Mouse (Mus musculus) frontal cortex, postnatal 14 days (tissue): ENCODE data around the gene Ube2g1.
"Not testable (repeated sequence)": the region's sequence is repeated elsewhere in the genome, so short reads cannot be mapped to it uniquely, and the experiment has no call there.

Experiments used
- DNase-seq, 2 experiments: peaks; one replicate each; pipeline ENCODE4 v3.0.0; 2022; ENCODE audit warnings: low spot score in 2 of 2

Ube2g1 gene

DNA sequence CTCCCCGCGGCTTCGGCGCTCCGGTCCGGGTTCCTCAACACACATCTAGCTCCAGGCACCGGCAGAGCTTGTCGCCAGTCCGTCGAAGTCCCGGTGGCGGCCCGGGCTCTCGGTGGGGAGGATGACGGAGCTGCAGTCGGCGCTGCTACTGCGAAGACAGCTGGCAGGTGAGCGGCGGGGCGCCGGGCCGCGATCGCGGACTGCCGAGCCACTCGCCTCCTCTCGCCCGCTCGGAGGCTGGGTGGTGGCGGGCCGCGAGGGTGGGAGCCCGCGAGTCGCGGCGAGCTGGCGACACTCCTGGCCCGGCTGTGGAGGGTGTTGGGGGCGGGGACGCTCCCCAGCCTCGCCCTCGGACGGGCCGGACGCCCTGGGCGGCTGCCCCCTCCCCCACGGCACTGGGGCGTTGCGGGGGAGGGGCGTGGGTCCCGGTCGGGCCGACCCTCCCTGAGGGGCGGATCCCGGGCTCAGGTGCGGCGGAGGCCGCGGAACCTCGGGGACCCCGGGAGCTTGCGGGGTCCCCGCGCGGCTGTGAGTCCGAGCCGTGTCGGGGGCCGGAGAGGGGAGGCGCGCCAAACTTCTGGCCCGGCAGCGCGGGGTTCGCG lies 487 bp downstream of the Ube2g1 start:
- DNase-seq: peak in 1 of 2 experiments; percentile 53

DNA sequence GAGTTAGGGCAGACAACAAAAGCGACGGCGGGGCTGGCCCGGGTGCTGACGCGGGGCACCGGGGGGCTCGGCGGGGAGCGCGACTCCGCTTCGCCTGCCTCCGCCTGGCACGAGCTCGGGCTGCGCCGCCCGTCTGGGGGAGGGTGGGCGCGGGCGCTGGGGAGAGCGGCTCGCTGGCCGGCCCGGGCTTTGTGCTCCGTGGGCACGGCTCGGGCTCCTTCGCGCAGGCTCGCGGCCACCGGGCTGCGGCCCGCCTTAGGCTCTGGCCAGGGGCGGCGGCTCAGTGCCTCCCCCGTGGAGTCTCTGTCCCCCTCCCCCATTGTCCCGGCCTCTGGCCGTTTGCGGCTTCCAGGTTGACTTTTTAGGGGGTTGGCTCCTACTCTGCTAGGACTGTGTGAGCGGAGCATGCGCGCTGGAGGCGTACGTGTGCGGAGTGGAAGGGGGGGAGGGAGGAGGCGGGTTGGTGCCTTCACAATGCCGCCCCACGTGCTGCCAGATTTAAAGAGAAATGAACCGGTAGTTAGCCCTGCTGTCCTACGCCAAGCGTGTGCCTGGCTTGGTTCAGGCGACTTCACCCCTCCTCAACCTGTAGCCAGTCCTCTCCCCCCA lies 1.1 kb downstream of the Ube2g1 start:
- DNase-seq: peak; percentile 79 to 84

DNA sequence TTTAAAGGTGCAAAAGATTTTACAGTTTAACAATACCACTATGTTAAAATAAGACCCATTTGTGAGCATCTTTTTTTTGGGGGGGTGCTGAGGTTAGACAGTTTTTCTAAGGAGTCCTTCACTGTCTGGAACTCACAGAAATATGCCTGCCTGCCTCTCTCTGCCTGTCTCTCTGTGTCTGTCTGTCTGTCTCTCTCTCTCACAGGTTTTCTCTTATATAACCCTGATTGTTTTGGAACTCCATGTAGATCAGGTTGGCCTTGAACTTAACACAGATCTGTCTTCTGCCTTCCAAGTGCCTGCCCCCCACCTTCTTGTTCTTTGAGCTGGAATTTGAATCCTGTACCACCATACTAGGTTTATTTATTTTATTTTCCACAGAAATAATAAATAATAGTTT lies 2.2 kb downstream of the Ube2g1 start:
- no peak for DNase-seq

DNA sequence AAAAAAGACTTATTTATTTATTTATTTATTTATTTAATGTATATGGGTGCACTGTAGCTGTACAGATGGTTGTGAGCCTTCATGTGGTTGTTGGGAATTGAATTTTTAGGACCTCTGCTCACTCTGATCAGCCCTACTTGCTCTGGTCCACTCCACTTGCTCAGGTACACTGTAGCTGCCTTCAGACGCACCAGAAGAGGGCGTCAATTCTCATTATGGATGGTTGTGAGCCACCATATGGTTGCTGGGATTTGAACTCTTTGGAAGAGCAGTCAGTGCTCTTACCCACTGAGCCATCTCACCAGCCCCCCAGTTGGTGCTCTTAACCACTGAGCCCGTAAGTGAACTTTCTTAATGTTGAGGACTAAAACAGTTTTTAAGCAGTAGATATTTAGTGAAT lies 7.3 kb downstream of the Ube2g1 start:
- DNase-seq: not testable (repeated sequence)

DNA sequence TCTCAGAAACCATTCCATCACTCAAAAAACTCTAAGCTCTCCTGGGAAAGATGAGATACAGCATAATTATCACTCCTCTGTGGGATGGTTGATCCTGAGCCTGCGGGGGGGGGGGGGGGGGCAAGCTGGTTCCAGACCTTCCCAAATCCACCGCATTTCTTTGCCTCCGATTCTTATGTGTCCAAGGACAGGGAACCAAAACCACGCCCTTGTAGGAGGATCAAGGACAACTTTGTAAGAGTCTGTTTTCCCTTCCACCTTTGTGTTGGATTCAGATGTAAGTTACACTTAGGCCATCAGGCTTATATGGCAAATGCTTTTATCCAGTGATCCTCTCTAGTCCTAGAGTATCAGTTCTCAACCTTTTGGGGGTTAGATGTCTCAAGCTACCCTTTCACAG lies 8.8 kb downstream of the Ube2g1 start:
- no peak for DNase-seq

DNA sequence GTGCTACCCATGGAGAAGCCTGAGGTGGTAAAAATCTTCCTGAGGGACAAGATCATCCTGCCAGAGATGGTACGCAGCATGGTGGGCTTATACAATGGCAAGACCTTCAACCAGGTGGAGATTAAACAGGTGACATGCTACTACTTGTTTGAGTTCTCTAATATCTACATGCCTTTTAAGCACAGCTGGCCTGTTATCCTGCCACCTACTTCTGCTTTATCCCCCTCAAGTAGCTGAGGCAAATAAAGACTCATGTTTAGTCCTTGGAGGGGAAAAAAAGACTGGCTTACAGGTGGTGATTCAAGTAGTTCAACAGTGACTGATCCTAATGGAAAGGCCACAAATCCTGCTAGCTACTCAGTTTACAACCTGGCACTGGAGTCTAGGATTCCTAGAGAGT lies 11.4 kb downstream of the Ube2g1 start:
- DNase-seq: no peak

DNA sequence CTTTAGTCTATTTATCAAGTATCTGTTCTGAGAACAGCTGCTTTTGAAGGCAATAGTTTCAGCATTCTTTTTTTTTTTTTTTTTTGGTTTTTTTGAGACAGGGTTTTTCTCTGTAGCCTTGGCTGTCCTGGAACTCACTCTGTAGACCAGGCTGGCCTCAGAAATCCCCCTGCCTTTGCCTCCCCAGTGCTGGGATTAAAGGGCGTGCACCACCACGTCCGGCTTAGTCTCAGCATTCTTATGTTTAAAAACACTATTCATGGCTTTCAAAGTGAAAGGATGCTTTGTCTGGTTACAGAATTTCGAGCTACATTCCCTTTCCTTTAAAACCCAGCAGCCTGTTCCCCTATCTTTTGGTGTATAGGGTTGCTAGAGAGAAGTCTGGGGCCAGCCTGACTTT lies 35.6 kb downstream of the Ube2g1 start:
- no peak for DNase-seq

DNA sequence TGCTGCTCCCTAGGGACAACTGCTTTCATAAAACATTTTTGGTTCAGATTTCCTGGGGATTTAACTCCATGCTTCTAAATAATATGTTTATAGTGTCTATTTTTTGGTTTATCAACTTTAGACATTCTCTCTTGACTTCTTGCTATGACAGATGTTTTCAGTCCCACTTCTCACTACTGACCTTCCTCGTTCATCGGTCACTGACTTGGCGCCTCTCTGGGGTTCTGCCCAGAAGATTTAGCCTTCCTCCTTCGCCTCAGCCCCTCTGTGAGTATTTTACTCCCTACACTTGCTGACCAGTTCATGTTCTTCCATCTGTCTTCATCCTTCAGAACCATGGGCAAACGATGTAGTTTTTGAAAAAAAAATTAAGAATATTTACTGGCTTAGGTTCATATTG lies 38.3 kb downstream of the Ube2g1 start:
- DNase-seq: no peak

DNA sequence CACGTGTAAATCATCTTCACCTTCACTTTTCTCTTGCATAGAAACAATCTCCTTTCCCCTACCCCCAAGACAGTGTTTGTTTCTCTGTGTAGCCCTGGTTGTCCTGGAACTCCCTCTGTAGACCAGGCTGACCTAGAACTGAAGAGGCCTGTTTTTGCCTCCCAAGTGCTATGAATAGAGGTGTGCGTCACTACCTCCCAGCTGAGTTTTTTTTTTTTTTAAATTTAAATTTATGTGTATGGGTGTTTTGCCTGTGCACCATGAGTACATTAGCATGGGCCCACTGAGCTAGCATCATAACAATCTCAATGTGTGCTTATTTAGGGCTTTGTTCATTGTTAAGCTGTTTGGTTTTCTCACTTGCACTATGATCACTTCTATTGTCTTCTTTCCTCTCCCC lies 43.3 kb downstream of the Ube2g1 start:
- DNase-seq: no peak

DNA sequence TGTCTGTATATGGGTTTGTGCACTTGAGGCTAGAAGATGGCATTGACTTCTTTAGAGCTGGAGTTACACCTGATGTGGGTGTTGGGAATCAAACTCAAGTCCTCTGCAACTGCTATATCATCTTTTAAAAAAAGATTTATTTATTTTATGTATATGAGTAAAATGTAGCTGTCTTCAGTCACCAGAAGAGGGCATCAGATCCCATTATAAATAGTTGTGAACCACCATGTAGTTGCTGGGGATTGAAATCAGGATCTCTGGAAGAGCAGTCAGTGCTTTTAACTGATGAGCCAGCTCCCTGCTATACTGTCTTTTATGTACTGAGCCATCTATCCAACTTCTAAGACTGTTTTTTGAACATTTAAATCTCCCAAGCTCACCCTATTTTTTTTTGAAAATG lies 52.8 kb downstream of the Ube2g1 start:
- no peak for DNase-seq

DNA sequence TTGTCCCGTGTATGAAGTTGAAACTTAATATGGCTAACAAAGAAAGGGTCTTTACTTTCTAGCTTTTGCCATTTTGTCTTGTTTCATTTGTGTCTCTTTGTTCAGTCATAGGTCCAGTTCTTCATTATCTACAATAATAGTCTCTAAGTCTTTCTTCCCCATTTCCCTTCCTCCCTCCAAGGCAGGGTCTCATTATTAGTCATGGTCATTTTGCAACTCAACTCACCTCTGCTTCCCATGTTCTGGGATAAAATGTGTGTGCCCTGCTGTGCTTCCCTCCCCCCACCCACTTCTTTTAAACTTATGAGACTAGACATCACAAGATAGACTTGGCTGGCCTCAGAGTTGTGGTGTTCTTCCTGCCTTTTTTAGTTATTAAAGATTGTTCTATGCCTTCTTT lies 53.3 kb downstream of the Ube2g1 start:
- DNase-seq: no peak

DNA sequence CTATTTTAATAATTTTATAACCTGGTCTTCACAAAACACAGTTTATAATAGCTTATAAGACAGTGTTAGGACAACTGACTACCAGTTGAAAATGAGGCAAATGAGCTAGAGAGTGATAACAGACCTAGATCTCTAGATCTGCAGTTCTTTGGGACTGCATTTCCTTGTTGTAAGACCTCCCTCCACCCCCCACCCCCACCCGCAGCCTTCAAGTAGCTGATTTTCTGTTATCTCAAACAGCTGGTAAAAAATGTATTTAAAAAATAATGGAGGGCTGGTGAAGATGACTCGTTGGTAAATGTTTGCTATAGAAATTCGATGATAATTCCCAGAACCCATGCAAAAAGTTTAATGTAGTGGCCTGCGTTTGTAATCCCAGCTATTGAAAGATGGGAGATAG lies 57.6 kb downstream of the Ube2g1 start:
- DNase-seq: no peak

DNA sequence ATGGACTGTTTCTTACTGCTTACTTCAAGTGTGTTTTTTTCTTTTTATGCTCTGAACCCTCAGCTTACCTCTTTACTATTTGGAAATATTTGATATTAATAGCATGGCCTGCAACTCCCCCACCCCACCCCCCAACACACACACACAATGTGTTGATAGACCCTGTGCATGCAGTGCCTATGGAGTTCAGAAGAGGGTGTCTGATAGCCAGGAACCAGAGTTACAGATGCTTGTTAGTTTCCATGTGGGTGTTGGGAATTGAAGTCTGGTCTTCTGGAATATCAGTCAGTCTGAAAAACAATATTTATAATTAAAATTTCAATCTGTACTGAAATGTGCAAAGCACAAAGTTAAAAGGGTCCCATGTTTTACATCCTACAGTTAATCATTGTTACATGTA lies 63.6 kb downstream of the Ube2g1 start:
- DNase-seq: no peak

DNA sequence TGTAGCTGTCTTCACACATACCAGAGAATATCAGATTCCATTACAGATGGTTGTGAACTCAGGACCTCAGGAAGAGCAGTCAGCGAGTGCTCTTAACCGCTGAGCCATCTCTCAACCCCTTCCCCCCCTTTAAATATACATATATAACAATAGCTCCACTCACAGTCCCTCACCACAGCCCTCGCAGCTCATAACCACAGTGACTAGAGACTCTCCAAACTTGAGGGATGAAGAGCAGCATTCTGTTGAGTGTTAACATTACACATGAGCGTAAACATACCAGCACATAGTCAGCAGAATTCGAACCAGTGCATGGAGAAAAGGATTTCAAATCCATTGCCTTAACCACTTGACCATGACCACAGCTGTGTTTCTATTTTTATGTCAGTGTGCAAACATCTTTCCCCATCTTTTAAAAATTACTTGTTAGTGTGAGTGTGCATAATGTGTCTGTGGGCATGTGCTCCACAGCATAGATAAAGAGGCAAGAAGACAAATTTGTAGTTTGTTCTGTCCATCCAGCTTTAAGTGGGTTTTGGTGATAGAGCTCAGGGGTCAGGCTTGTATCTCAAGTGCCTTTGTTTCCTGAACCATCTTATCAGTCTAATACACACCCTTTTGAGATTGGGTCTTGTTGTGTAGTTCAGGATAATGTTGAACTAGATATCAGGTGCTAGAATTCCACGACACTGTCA lies 64.4 kb downstream of the Ube2g1 start:
- DNase-seq: no peak

DNA sequence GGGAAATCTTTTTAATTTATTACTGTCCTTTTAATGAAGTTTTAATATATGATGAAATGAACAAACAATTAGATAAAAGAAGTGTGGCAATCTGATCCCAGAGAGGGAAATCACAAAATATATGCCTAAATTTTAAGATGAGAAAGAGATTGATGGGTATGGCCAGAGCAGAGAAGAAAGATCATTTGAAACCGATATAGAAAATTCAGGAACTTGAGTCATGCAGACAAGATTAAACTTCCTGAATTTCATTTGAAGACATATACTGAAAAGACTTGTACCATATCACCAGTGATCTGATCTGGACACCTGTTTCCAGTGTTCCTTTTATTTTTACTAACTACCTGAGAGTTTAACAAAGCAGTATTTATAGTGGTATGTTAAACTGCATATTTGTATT lies 65.4 kb downstream of the Ube2g1 start:
- DNase-seq: no peak

DNA sequence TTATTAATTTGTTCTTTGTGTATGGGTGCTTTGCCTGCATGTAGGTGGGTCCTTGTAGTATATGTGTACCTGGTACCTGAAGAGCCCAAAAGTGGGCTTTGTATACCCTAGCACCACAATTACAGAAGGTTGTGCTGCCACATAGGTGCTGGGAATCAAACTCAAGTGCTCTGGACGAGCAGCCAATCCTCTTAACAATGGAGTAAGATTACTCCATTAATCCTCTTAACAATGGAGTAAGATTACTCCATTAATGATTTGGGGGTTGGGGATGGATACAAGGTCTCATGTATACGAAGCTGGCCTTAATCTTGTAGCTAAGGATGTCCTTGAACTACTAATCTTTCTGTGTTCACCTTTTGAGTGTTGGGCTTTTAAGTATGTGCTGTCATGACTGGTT lies 68.2 kb downstream of the Ube2g1 start:
- DNase-seq: no peak

DNA sequence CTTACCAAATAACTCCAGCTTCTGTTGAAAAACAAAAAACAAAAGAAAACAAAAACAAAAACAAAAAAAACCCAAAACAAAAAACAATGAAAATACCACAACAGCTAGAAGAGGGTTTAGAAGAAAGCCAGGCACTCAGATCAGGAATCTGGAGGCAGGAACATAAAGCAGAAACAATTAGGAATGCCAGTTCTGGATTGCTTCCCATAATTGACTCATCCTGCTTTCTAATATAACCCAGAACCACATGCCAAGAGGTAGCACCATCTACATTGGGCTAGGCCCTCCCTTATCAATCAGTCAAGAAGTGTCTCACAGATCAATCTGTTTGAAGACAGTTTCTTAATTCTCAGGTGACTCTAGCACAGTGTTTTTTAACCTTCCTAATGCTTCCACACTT lies 73.6 kb downstream of the Ube2g1 start:
- DNase-seq: no peak

DNA sequence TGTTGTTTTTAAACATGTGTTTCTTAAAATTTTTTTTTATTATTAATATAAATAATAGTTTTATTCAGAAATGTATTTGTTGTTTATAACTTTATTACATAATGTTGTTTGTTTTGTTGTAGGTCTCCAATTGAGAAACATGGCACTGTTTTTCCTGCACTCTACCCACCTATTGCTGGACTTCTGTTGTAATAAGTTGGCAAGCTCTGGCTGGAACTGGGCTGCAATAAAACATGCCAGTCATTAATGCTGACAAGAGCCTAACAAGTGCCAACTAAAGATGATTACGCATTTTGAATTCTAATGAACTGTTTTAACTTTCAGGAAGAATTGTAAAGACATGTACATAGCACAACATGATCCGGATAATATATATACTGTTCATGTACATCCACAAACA lies 76.3 kb downstream of the Ube2g1 start:
- DNase-seq: no peak

DNA sequence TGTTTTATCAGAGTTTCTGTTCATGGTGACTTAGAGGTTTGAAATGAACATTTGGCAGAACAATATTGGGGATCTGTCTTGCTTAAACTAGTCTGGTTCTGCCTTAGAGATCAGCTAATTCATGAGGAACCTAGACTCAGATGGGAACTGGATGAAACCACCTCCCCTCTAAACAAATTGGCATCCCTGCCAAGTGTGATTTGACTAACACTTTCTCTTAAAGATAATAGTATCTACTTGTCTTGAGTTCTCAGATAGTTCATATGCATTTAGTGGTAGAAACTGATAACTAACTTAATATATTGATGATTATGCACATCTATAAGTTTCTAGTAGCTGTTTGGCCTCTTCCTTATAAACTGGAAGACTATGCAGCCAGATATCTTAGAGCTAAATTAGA lies 79.6 kb downstream of the Ube2g1 start:
- DNase-seq: no peak

DNA sequence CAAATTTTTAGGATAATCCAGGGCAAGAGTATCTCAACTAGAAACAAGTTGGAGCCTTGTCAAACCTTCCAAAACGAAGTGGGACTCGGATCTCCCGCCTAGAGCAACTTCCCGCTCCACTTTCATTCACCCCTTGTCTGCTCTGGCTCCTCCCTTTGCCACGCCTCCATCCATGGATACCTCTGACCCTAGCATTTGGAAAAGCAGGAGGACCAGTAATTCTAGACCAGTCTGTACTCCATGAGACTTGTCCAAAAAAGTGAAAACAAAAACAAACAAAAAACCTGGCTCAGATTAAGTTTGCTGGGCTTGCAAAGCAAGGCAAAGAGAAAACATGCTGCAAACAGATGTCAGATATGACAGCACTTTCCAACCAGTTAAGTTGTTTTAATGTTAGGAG lies 81.2 kb downstream of the Ube2g1 start:
- DNase-seq: no peak

DNA sequence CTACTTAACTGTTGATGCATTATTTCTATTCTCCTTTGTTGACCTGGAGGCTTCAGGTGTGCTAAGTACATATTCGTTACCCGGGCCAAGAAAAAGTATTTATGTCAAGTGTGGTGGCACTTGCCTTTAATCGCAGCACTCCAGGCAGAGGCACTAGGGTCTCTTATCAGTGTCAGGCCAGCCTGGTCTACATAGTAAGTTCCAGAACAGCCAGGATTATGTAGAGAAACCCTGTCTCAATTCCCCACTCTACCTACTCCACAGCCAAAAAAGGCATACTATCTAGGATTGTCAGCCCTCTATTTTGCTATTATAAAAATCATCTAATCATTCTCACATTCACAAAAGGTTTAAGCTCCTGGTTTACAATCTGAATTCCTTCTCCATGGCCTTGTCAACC lies 82.0 kb downstream of the Ube2g1 start:
- no peak for DNase-seq

DNA sequence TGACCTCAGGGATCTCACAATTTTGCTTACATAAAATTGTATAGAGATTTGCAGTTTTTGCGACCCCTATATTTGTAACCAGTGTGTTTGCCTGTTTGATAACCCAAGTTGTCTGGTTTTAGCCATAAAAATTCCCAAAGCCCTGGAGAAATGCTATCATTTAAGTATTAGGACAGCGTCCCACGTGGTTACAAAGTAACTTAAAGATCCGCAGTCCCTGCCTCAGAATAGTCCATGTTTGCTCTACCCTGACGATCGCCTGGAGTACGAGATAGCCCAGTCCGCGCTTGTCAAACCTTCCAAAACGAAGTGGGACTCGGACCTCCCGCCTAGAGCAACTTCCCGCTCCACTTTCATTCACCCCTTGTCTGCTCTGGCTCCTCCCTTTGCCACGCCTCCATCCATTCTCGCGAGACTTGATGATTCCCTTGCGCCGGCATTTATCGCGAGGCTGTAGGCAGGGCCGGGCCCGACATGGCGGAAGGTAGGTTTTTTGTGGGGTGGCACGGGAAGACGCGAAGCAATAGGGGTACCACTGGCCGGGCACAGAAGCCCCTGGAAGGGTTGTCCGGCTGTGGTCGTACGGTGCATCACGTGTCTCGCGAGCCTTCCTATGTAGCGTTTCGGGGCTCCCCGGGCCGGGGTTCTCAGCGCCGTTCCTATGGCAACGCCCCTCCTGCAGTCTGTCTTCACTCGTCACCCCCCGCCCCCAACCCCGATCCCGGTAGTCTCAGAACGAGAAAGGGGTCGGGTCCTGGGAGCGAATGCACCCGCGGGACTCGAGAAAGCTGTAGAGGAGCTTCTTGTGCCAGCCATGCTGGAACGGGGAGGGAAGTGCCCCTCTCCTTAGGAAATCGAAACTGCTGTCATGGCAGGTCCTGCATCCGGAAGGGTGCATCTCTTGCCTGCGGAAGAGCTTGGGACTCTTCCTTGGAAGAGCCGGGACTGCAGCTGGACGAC lies 82.7 kb downstream of the Ube2g1 start, which contains the start of gene Ankfy1:
Gene Ankfy1 (plus strand): TSS at position 456 of the 960 bp plus-strand sequence.
- peak; percentile 93 to 96 for DNase-seq
